Mouse (Mus musculus): ENCODE data around the gene Gm10377.
"Not testable (repeated sequence)": the region's sequence is repeated elsewhere in the genome, so short reads cannot be mapped to it uniquely, and the experiment has no call there.

Gm10377 gene

GRCm38 (mm10) chr14:42797887-42798286, at the start of gene Gm10377:
Gm10377 (minus strand) TSS chr14:42797987.
- not testable (repeated sequence) for DNase-seq

- not testable (repeated sequence) for DNase-seq
Observed at GRCm38 (mm10) chr14:42768721-42769120, 29.1 kb downstream of the Gm10377 start, which contains the start of gene Gm3015. Gm3015 (minus strand) TSS chr14:42768821.
